Mouse (Mus musculus): ENCODE data around the gene Efna1. TPM values are rescaled to one million over a fixed set of nuclear protein-coding genes. Genes with fewer than 3 reads are reported as not detected.

Efna1 gene
- polyA plus RNA-seq, 1 experiment from 2014 or later, result 40.7 TPM

- no peaks in the 10 kb centered on the region for H3K36me3 ChIP-seq
- 5% methylated on average over 21 of the region's 21 CpGs for WGBS
- no peak overlapping the region for H3K27ac ChIP-seq
- H3K4me3 ChIP-seq, result peak overlapping the region; percentile 72
- ATAC-seq (ENCODE audit: insufficient number of reproducible peaks, insufficient read depth, low FRiP score, low TSS enrichment, low read depth), result no peak
- H3K9me3 ChIP-seq, result no peaks in the 10 kb centered on the region
- peak overlapping the region; percentile 92 for H3K4me2 ChIP-seq
- H3K27me3 ChIP-seq, result peaks cover 56% of the 10 kb centered on the region
- H3K4me1 ChIP-seq, result peaks cover 76% of the 10 kb centered on the region
- H3K9ac ChIP-seq, result peak overlapping the region; percentile 67
These were observed 38.1 kb upstream of the Efna1 start for GRCm38 (mm10) chr3:89318971-89319590.

DNA sequence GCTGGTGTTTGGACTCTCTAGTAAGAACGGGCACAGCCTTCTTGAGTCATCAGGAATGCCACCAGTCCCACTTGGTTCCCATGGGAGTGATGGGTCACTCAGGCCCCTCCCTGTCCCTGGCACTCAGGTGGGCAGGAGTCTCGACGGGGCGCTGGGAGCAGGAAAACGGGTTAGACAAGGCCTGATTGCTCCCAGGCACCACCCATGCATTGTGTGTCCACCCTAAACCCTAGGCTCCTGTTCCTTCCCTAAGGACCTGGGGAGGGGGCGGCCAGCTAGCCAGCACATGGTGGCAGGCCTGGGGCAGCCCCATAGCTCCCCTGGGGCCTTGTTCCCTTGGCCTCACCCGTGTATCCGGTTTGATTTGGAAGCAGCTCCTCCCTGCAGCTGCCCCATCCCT lies 37.4 kb upstream of the Efna1 start:
- 56% methylated on average over 8 of the region's 8 CpGs for WGBS
- Histone ChIP-seq H3K36me3 (no peaks in the 10 kb centered on the region), H3K4me2 (no peak overlapping the region), H3K9me3 (no peaks in the 10 kb centered on the region), H3K27ac (no peak overlapping the region), H3K4me3 (no peak overlapping the region), H3K27me3 (peaks cover 56% of the 10 kb centered on the region), H3K4me1 (peaks cover 76% of the 10 kb centered on the region), H3K9ac (no peak overlapping the region)
- no peak for ATAC-seq (ENCODE audit: insufficient number of reproducible peaks, insufficient read depth, low FRiP score, low TSS enrichment, low read depth)

GRCm38 (mm10) chr3:89317246-89317645 lies 36.3 kb upstream of the Efna1 start:
- no peaks in the 10 kb centered on the region for H3K36me3 ChIP-seq
- WGBS, result 62% methylated on average over 6 of the region's 6 CpGs
- no peak for ATAC-seq (ENCODE audit: insufficient number of reproducible peaks, insufficient read depth, low FRiP score, low TSS enrichment, low read depth)
- H3K4me1 ChIP-seq, result peaks cover 76% of the 10 kb centered on the region
- H3K9me3 ChIP-seq, result no peaks in the 10 kb centered on the region
- H3K27me3 ChIP-seq, result peaks cover 56% of the 10 kb centered on the region
- peak overlapping the region; percentile 12; the same call in 1 of the 2 replicates for H3K9ac ChIP-seq
- 0 out of 2 replicates have a peak overlapping the region, but pooled peaks have one; percentile 20 for H3K4me3 ChIP-seq
- peak overlapping the region; percentile 67 for H3K4me2 ChIP-seq
- H3K27ac ChIP-seq, result no peak overlapping the region

- peaks cover 56% of the 10 kb centered on the region for H3K27me3 ChIP-seq
- peak overlapping the region; percentile 20; the same call in 1 of the 2 replicates for H3K4me3 ChIP-seq
- no peak overlapping the region for H3K27ac ChIP-seq
- H3K4me1 ChIP-seq, result peaks cover 73% of the 10 kb centered on the region
- H3K9ac ChIP-seq, result peak overlapping the region; percentile 12; the same call in 1 of the 2 replicates
- peak overlapping the region; percentile 67 for H3K4me2 ChIP-seq
- 1% methylated on average over 4 of the region's 4 CpGs for WGBS
- no peak for ATAC-seq (ENCODE audit: insufficient number of reproducible peaks, insufficient read depth, low FRiP score, low TSS enrichment, low read depth)
- H3K9me3 ChIP-seq, result no peaks in the 10 kb centered on the region
- H3K36me3 ChIP-seq, result no peaks in the 10 kb centered on the region
These were observed 35.9 kb upstream of the Efna1 start for GRCm38 (mm10) chr3:89316833-89317232.

DNA sequence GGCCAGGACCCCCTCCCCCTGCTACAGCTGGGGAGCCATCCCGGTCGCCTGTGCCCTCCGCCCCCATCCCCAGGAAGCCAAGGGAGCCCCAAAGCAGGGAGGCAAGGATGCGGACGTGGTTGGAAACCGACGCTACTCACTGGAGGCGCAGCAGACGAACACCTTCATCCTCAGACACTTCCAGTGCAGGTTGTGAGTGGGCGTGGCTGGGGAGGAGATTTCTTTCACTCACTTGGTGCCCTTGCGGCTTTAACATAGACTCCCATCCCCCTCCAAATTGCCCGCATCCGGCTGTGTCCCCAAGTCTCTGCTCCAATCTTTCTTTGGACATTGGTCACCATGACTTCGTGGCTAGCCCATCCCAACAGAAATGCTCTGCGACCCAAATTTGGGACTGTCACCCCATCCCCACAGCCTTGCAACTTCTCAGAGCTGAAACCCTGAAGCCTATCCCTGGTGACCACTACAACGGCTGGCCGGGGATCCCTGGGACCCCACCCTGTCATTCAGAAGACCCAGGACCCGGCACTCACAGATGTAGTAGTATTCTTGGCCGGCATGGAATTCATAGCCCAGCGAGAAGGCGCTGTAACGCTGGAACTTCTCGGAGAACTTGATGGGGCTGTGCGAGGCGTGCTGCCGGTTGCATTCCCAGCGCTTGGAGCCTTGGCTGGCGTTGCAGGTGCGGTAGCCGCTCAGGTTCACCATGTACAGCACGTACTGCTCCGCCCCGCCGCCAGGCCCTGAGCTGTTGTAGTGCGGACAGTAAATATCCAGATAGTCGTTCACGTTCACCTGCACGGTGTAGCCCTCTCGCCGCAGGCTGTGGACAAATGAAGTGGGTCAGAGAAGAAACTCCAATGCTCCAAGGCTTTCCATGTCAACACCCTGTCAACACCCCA lies 35.2 kb upstream of the Efna1 start:
- Histone ChIP-seq H3K4me1 (peaks cover 66% of the 10 kb centered on the region), H3K4me3 (peak overlapping the region; percentile 36), H3K9ac (peak overlapping the region; percentile 62), H3K27ac (no peak overlapping the region), H3K4me2 (peak overlapping the region; percentile 67), H3K36me3 (no peaks in the 10 kb centered on the region), H3K27me3 (peaks cover 50% of the 10 kb centered on the region), H3K9me3 (peaks cover 2% of the 10 kb centered on the region; the same call in 1 of the 2 replicates)
- no peak for ATAC-seq (ENCODE audit: insufficient number of reproducible peaks, insufficient read depth, low FRiP score, low TSS enrichment, low read depth)
- 7% methylated on average over 40 of the region's 40 CpGs for WGBS

DNA sequence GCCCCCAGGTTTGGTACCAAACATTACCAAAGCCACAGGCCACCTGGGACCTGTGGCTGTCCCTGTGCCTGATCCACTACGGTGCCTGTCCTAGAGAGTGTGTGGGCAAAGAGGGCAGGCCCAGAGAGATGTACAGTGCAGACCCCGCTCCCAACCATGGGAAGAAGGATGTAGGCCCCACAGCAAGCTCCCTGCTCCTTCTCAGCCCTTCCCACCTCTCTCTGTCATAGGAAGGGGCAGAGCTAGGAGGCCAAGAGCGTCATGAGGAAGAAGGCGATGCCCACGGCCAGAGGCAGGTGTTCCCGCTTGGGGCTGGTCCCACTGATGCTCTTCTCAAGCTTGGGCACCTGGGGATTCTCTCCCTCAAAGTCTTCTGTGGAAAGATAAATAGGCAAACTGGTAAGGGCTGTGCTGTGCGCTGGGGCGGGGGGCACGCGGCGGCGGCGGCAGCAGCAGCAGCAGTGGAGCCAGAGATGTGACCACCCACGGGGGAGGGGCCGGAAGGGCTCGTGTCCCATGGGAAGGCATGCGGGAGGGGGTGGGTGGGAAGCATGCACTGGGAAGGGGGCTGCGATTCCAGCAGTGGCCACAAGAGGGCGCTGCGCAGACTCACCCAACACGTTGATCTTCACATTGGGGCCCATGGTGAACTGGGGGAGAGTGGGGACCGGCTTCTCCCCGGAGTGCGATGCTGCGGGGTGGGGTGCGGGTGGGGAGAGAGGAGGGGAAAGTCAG lies 34.4 kb upstream of the Efna1 start:
- Histone ChIP-seq H3K9ac (peak overlapping the region; percentile 62), H3K4me1 (peaks cover 58% of the 10 kb centered on the region), H3K27ac (no peak overlapping the region), H3K4me3 (peak overlapping the region; percentile 36), H3K9me3 (peaks cover 5% of the 10 kb centered on the region; the same call in 1 of the 2 replicates), H3K27me3 (peaks cover 42% of the 10 kb centered on the region), H3K4me2 (peak overlapping the region; percentile 67), H3K36me3 (no peaks in the 10 kb centered on the region)
- 4% methylated on average over 26 of the region's 26 CpGs for WGBS
- ATAC-seq (ENCODE audit: insufficient number of reproducible peaks, insufficient read depth, low FRiP score, low TSS enrichment, low read depth), result no peak

GRCm38 (mm10) chr3:89314791-89315190 lies 33.8 kb upstream of the Efna1 start:
- H3K4me3 ChIP-seq, result peak overlapping the region; percentile 36
- peaks cover 52% of the 10 kb centered on the region for H3K4me1 ChIP-seq
- H3K27me3 ChIP-seq, result peaks cover 36% of the 10 kb centered on the region
- peaks cover 5% of the 10 kb centered on the region; the same call in 1 of the 2 replicates for H3K9me3 ChIP-seq
- H3K4me2 ChIP-seq, result peak overlapping the region; percentile 67
- ATAC-seq (ENCODE audit: insufficient number of reproducible peaks, insufficient read depth, low FRiP score, low TSS enrichment, low read depth), result no peak
- no peak overlapping the region for H3K27ac ChIP-seq
- H3K9ac ChIP-seq, result peak overlapping the region; percentile 62; the same call in 1 of the 2 replicates
- no peaks in the 10 kb centered on the region for H3K36me3 ChIP-seq
- 49% methylated on average over 2 of the region's 2 CpGs for WGBS

- 74% methylated on average over 5 of the region's 5 CpGs for WGBS
- Histone ChIP-seq H3K27ac (no peak overlapping the region), H3K9ac (no peak overlapping the region), H3K4me3 (no peak overlapping the region), H3K27me3 (peaks cover 32% of the 10 kb centered on the region), H3K4me2 (no peak overlapping the region), H3K4me1 (peaks cover 48% of the 10 kb centered on the region), H3K9me3 (peaks cover 5% of the 10 kb centered on the region; the same call in 1 of the 2 replicates), H3K36me3 (no peaks in the 10 kb centered on the region)
- ATAC-seq (ENCODE audit: insufficient number of reproducible peaks, insufficient read depth, low FRiP score, low TSS enrichment, low read depth), result no peak
These were observed 33.4 kb upstream of the Efna1 start for GRCm38 (mm10) chr3:89314340-89314739.

DNA sequence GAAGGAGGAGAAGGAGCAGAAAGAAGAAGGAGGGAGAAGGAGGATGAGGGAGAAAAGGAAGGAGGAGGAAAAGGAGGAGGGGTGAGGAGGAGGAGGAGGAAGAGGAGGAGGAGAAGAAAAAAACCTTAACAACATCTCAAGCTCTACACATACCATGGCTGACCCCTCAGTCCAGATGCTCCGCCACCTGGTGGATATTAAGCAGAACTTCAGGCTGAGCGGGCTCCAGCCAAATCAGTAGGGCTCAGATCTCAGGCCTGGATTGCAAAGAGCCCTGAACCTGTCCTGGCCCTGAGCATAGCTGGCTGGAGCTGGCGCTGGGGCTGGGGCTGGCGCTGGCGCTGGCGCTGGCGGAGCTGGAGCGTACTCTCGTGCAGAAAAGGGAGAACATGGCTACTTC lies 27.1 kb upstream of the Efna1 start:
- peaks cover 5% of the 10 kb centered on the region; the same call in 1 of the 2 replicates for H3K9me3 ChIP-seq
- no peak overlapping the region for H3K27ac ChIP-seq
- no peaks in the 10 kb centered on the region for H3K27me3 ChIP-seq
- no peak overlapping the region for H3K9ac ChIP-seq
- no peak overlapping the region for H3K4me3 ChIP-seq
- WGBS, result 6% methylated on average over 9 of the region's 9 CpGs
- no peak for ATAC-seq (ENCODE audit: insufficient number of reproducible peaks, insufficient read depth, low FRiP score, low TSS enrichment, low read depth)
- H3K36me3 ChIP-seq, result no peaks in the 10 kb centered on the region
- no peak overlapping the region for H3K4me2 ChIP-seq
- peaks cover 16% of the 10 kb centered on the region for H3K4me1 ChIP-seq

- Histone ChIP-seq H3K27me3 (no peaks in the 10 kb centered on the region), H3K9me3 (no peaks in the 10 kb centered on the region), H3K27ac (peak overlapping the region; percentile 0; the same call in 1 of the 2 replicates), H3K9ac (0 out of 2 replicates have a peak overlapping the region, but pooled peaks have one; percentile 21), H3K4me1 (peaks cover 16% of the 10 kb centered on the region), H3K4me2 (no peak overlapping the region), H3K36me3 (no peaks in the 10 kb centered on the region), H3K4me3 (no peak overlapping the region)
- 53% methylated on average over 8 of the region's 8 CpGs for WGBS
- ATAC-seq (ENCODE audit: insufficient number of reproducible peaks, insufficient read depth, low FRiP score, low TSS enrichment, low read depth), result no peak
These were observed 24.8 kb upstream of the Efna1 start for GRCm38 (mm10) chr3:89305551-89306325.

All from embryonic facial prominence, embryonic 13.5 days (tissue).